Mouse (Mus musculus) neural tube, embryonic 14.5 days (tissue): ENCODE results near the gene Zmynd19. TPM values are rescaled to one million over a fixed set of nuclear protein-coding genes. Genes with fewer than 3 reads are reported as not detected.
A peak's percentile ranks its signal among the peaks of the same experiment; 100 is the strongest.
"Not testable (repeated sequence)": the region's sequence is repeated elsewhere in the genome, so short reads cannot be mapped to it uniquely, and the experiment has no call there.

Source experiments
- ATAC-seq: fragments of 200-750 bp; cut with Nextera tagmentation; 2 replicates; pipeline ENCODE4 v1.8.0; 2017; ENCODE audit warnings: low read depth, mild to moderate bottlenecking, moderate TSS enrichment, moderate library complexity
- H3K27ac ChIP-seq: fragments of 300-500 bp; sonication (generic); 2 replicates; pipeline ENCODE4 v1.5.1; 2014; ENCODE audit warnings: low read depth, mild to moderate bottlenecking, control low read depth, low read length, moderate library complexity, mixed read lengths
- H3K27me3 ChIP-seq: fragments of 300-500 bp; sonication (generic); 2 replicates; pipeline ENCODE4 v1.6.1; 2014; ENCODE audit warnings: low read length; ENCODE audit not compliant: control insufficient read depth, insufficient read depth
- H3K36me3 ChIP-seq: fragments of 300-500 bp; sonication (generic); 2 replicates; pipeline ENCODE4 v1.6.1; 2014; ENCODE audit warnings: low read length, mixed read lengths; ENCODE audit not compliant: control insufficient read depth, insufficient read depth
- H3K4me1 ChIP-seq: fragments of 300-500 bp; sonication (generic); 2 replicates; pipeline ENCODE4 v1.6.1; 2014; ENCODE audit warnings: low read length; ENCODE audit not compliant: control insufficient read depth, insufficient read depth
- H3K4me2 ChIP-seq: fragments of 300-500 bp; sonication (generic); 2 replicates; pipeline ENCODE4 v1.6.1; 2014; ENCODE audit warnings: mild to moderate bottlenecking, low read depth, low read length, control low read depth
- H3K4me3 ChIP-seq: fragments of 300-500 bp; sonication (generic); 2 replicates; pipeline ENCODE4 v1.5.1; 2014; ENCODE audit warnings: low read depth, low read length, control low read depth, mixed read lengths
- H3K9ac ChIP-seq: fragments of 300-500 bp; sonication (generic); replicated peaks from 2 replicates; pipeline ENCODE4 v1.6.1; 2014; ENCODE audit warnings: low read depth, mild to moderate bottlenecking, control low read depth, low read length, mixed read lengths
- H3K9me3 ChIP-seq: fragments of 300-500 bp; sonication (generic); 2 replicates; pipeline ENCODE4 v1.6.1; 2016; ENCODE audit warnings: low read length; ENCODE audit not compliant: control insufficient read depth
- whole genome bisulfite sequencing: fragments of 180-500 bp; shearing (Covaris S2); extraction: QIAGEN DNeasy Blood & Tissue Kit; methylation state at CpG from one replicate; pipeline ENCODE4 v1.1.7; 2014; 5-methylcytosine and 5-hydroxymethylcytosine counted together
- polyA plus RNA-seq: library from polyadenylated mRNA; unstranded; fragments of >200 nt; fragmentation: Nextera tagmentation; extraction: Ambion mirVana; gene quantifications from 2 replicates; pipeline ENCODE4 v1.2.1, GENCODE M21; 2014

The Zmynd19 gene
- polyA plus RNA-seq, 1 experiment from 2014 or later, result 18.1 TPM

GRCm38 (mm10) chr2:24929119-24929518, 20.5 kb upstream of the Zmynd19 start:
- no peak for ATAC-seq
- Histone ChIP-seq H3K4me1 (no peaks in the 10 kb centered on the region), H3K27ac (no peak overlapping the region), H3K27me3 (no peaks in the 10 kb centered on the region), H3K4me3 (no peak overlapping the region), H3K36me3 (no peaks in the 10 kb centered on the region), H3K9me3 (no peaks in the 10 kb centered on the region), H3K9ac (no peak overlapping the region), H3K4me2 (no peak overlapping the region)
- 64% methylated on average over 2 of the region's 2 CpGs for WGBS

GRCm38 (mm10) chr2:24929593-24929992, 20.0 kb upstream of the Zmynd19 start:
- Histone ChIP-seq H3K4me3 (no peak overlapping the region), H3K27me3 (no peaks in the 10 kb centered on the region), H3K4me2 (no peak overlapping the region), H3K9me3 (no peaks in the 10 kb centered on the region), H3K36me3 (no peaks in the 10 kb centered on the region), H3K27ac (no peak overlapping the region), H3K4me1 (0 out of 2 replicates have a peak, but pooled peaks cover 4% of the 10 kb centered on the region), H3K9ac (no peak overlapping the region)
- WGBS, result 89% methylated on average over 5 of the region's 5 CpGs
- no peak for ATAC-seq

- WGBS, result 3% methylated on average over 19 of the region's 19 CpGs
- Histone ChIP-seq H3K4me1 (0 out of 2 replicates have a peak, but pooled peaks cover 6% of the 10 kb centered on the region), H3K27ac (no peak overlapping the region), H3K4me3 (peak overlapping the region; percentile 64), H3K4me2 (peak overlapping the region; percentile 82), H3K36me3 (no peaks in the 10 kb centered on the region), H3K9me3 (no peaks in the 10 kb centered on the region), H3K9ac (peak overlapping the region; percentile 78), H3K27me3 (no peaks in the 10 kb centered on the region)
- peak; percentile 55 for ATAC-seq
These were observed 15.1 kb upstream of the Zmynd19 start for GRCm38 (mm10) chr2:24934441-24934963.

- H3K9ac ChIP-seq, result peak within 1 kb of the TSS; percentile 78
- under 1% methylated on average over 48 of the region's 49 CpGs for WGBS
- no peaks in the 10 kb centered on the region for H3K36me3 ChIP-seq
- H3K4me2 ChIP-seq, result peak within 1 kb of the TSS; percentile 82
- no peak within 1 kb of the TSS for H3K27ac ChIP-seq
- no peaks in the 10 kb centered on the region for H3K9me3 ChIP-seq
- H3K4me1 ChIP-seq, result 0 out of 2 replicates have a peak, but pooled peaks cover 6% of the 10 kb centered on the region
- peak within 1 kb of the TSS; percentile 64 for H3K4me3 ChIP-seq
- peak; percentile 93 for ATAC-seq
- no peaks in the 10 kb centered on the region for H3K27me3 ChIP-seq
These were observed 14.4 kb upstream of the Zmynd19 start, which contains the start of gene Arrdc1 for GRCm38 (mm10) chr2:24935057-24935796. Arrdc1 (minus strand) TSS chr2:24935252.

GRCm38 (mm10) chr2:24942092-24942491, 7.5 kb upstream of the Zmynd19 start:
- Histone ChIP-seq H3K4me2 (no peak overlapping the region), H3K4me3 (no peak overlapping the region), H3K27me3 (no peaks in the 10 kb centered on the region), H3K36me3 (no peaks in the 10 kb centered on the region), H3K4me1 (no peaks in the 10 kb centered on the region), H3K9me3 (no peaks in the 10 kb centered on the region), H3K9ac (no peak overlapping the region), H3K27ac (no peak overlapping the region)
- WGBS, result 66% methylated on average over 4 of the region's 4 CpGs
- ATAC-seq, result no peak

GRCm38 (mm10) chr2:24944304-24944703, 5.3 kb upstream of the Zmynd19 start:
- ATAC-seq, H3K27ac ChIP-seq, H3K4me1 ChIP-seq, H3K9ac ChIP-seq, H3K9me3 ChIP-seq, H3K27me3 ChIP-seq, H3K36me3 ChIP-seq, H3K4me3 ChIP-seq, H3K4me2 ChIP-seq: not testable (repeated sequence)
- WGBS, result 49% methylated on average over 2 of the region's 2 CpGs

- Histone ChIP-seq H3K4me1 (peaks cover 14% of the 10 kb centered on the region), H3K27me3 (no peaks in the 10 kb centered on the region), H3K4me3 (peak overlapping the region; percentile 97), H3K9me3 (no peaks in the 10 kb centered on the region), H3K9ac (peak overlapping the region; percentile 94), H3K36me3 (peaks cover 30% of the 10 kb centered on the region), H3K27ac (0 out of 2 replicates have a peak overlapping the region, but pooled peaks have one; percentile 39), H3K4me2 (peak overlapping the region; percentile 74)
- 0% methylated on average over 31 of the region's 31 CpGs for WGBS
- ATAC-seq, result peak; percentile 19
These were observed 570 bp downstream of the Zmynd19 start for GRCm38 (mm10) chr2:24950189-24950535.

GRCm38 (mm10) chr2:24952537-24953055, 3.0 kb downstream of the Zmynd19 start:
- no peaks in the 10 kb centered on the region for H3K9me3 ChIP-seq
- H3K27me3 ChIP-seq, result no peaks in the 10 kb centered on the region
- H3K4me1 ChIP-seq, result peaks cover 14% of the 10 kb centered on the region
- no peak overlapping the region for H3K4me2 ChIP-seq
- H3K4me3 ChIP-seq, result no peak overlapping the region
- no peak overlapping the region for H3K27ac ChIP-seq
- no peak overlapping the region for H3K9ac ChIP-seq
- no peak for ATAC-seq
- WGBS, result 94% methylated on average over 4 of the region's 4 CpGs
- peaks cover 49% of the 10 kb centered on the region for H3K36me3 ChIP-seq

- WGBS, result 44% methylated on average over 3 of the region's 3 CpGs
- no peak overlapping the region for H3K4me3 ChIP-seq
- no peak overlapping the region for H3K27ac ChIP-seq
- peaks cover 9% of the 10 kb centered on the region for H3K4me1 ChIP-seq
- no peaks in the 10 kb centered on the region for H3K9me3 ChIP-seq
- peaks cover 44% of the 10 kb centered on the region for H3K36me3 ChIP-seq
- H3K4me2 ChIP-seq, result no peak overlapping the region
- ATAC-seq, result no peak
- H3K27me3 ChIP-seq, result no peaks in the 10 kb centered on the region
- H3K9ac ChIP-seq, result no peak overlapping the region
These were observed 11.3 kb downstream of the Zmynd19 start for GRCm38 (mm10) chr2:24960910-24961309.
